Mouse (Mus musculus) ZHBTc4 (cell line): ENCODE data around the gene Cacng8.
A peak's percentile ranks its signal among the peaks of the same experiment; 100 is the strongest.

ENCODE experiments used
- DNase-seq: peaks from one replicate; pipeline ENCODE4 v3.0.0-alpha.2; 2011; ENCODE audit warnings: low read depth, low spot score

Gene Cacng8

GRCm38 (mm10) chr7:3390413-3391080 lies at the start of gene Cacng8:
Gene Cacng8, plus strand, starts transcription at chr7:3390683.
- no peak for DNase-seq

- DNase-seq: no peak
Measured at GRCm38 (mm10) chr7:3343861-3344260, 46.6 kb upstream of the Cacng8 start.

- DNase-seq: no peak
Measured at GRCm38 (mm10) chr7:3345301-3345700, 45.2 kb upstream of the Cacng8 start.

GRCm38 (mm10) chr7:3347366-3348287 lies 42.9 kb upstream of the Cacng8 start:
- peak; percentile 99 for DNase-seq

- DNase-seq: peak; percentile 86
Measured at GRCm38 (mm10) chr7:3348326-3348725, 42.2 kb upstream of the Cacng8 start.

- DNase-seq: no peak
Measured at GRCm38 (mm10) chr7:3349775-3350174, 40.7 kb upstream of the Cacng8 start.

- peak; percentile 64 for DNase-seq
Measured at GRCm38 (mm10) chr7:3351536-3351935, 38.9 kb upstream of the Cacng8 start.

GRCm38 (mm10) chr7:3354850-3355249 lies 35.6 kb upstream of the Cacng8 start:
- DNase-seq: no peak

GRCm38 (mm10) chr7:3360678-3361077 lies 29.8 kb upstream of the Cacng8 start:
- DNase-seq: peak; percentile 59

GRCm38 (mm10) chr7:3365547-3366279 lies 24.8 kb upstream of the Cacng8 start:
- DNase-seq: peak; percentile 72

GRCm38 (mm10) chr7:3366705-3367516 lies 23.6 kb upstream of the Cacng8 start:
- DNase-seq: peak; percentile 78

- DNase-seq: no peak
Measured at GRCm38 (mm10) chr7:3367569-3367968, 22.9 kb upstream of the Cacng8 start.

GRCm38 (mm10) chr7:3368311-3368710 lies 22.2 kb upstream of the Cacng8 start:
- peak; percentile 56 for DNase-seq

- DNase-seq: no peak
Measured at GRCm38 (mm10) chr7:3369189-3369588, 21.3 kb upstream of the Cacng8 start.

GRCm38 (mm10) chr7:3370407-3370806 lies 20.1 kb upstream of the Cacng8 start:
- peak; percentile 56 for DNase-seq

- peak; percentile 60 for DNase-seq
Measured at GRCm38 (mm10) chr7:3372376-3372775, 18.1 kb upstream of the Cacng8 start.

GRCm38 (mm10) chr7:3373754-3374153 lies 16.7 kb upstream of the Cacng8 start:
- DNase-seq: no peak

GRCm38 (mm10) chr7:3376831-3377230 lies 13.7 kb upstream of the Cacng8 start:
- DNase-seq: peak; percentile 82

- DNase-seq: no peak
Measured at GRCm38 (mm10) chr7:3382123-3382522, 8.4 kb upstream of the Cacng8 start.

- DNase-seq: no peak
Measured at GRCm38 (mm10) chr7:3384807-3385319, 5.6 kb upstream of the Cacng8 start.
